Mouse (Mus musculus) erythroid progenitor cell, adult 5-6 weeks (primary cell): ENCODE measurements around the gene Trmt44. TPM values are rescaled to one million over a fixed set of nuclear protein-coding genes. Genes with fewer than 3 reads are reported as not detected.

ENCODE experiments used
- total RNA-seq, 2 experiments: library from RNA; stranded (forward) in 1 of 2; stranded (reverse) in 1 of 2; fragments of 150-400 nt in 1 of 2; fragments of 186-747, 209-891 nt in 1 of 2; gene quantifications; 2 replicates each; pipeline versions ENCODE4 v1.2.3 to v1.2.4; 2015 to 2017; ENCODE audit warnings: low replicate concordance in 2 of 2

The Trmt44 gene
- total RNA-seq, 2 experiments from 2014 or later: 1.4 to 5.0 TPM

Other genes starting within 250 kb of the Trmt44 start
- gene Hmx1, start 186.0 kb downstream of the Trmt44 start, total RNA-seq (2015; ENCODE audit: low replicate concordance): not detected in 2 replicates
- not detected in 2 replicates for gene Hmx1, start 186.0 kb downstream of the Trmt44 start, total RNA-seq (2017; ENCODE audit: low replicate concordance)
- not detected in 2 replicates for gene Cpz, start 49.4 kb downstream of the Trmt44 start, total RNA-seq (2015; ENCODE audit: low replicate concordance)
- not detected in 2 replicates for gene Cpz, start 49.4 kb downstream of the Trmt44 start, total RNA-seq (2017; ENCODE audit: low replicate concordance)
- 4.0 and 6.7 TPM in 2 replicates for gene Acox3, start 8.0 kb upstream of the Trmt44 start, total RNA-seq (2015; ENCODE audit: low replicate concordance)
- 5.6 TPM in 2 replicates for gene Acox3, start 8.0 kb upstream of the Trmt44 start, total RNA-seq (2017; ENCODE audit: low replicate concordance)
- not detected in 2 replicates for gene Htra3, start 104.7 kb upstream of the Trmt44 start, total RNA-seq (2015; ENCODE audit: low replicate concordance)
- gene Htra3, start 104.7 kb upstream of the Trmt44 start, total RNA-seq (2017; ENCODE audit: low replicate concordance): not detected in 2 replicates
- 0.36 TPM in 1 of 2 replicates, not detected in the other for gene Sh3tc1, start 164.9 kb upstream of the Trmt44 start, total RNA-seq (2015; ENCODE audit: low replicate concordance)
- 0.90 and 1.6 TPM in 2 replicates for gene Sh3tc1, start 164.9 kb upstream of the Trmt44 start, total RNA-seq (2017; ENCODE audit: low replicate concordance)
- gene Ablim2, start 182.8 kb upstream of the Trmt44 start, total RNA-seq (2015; ENCODE audit: low replicate concordance): not detected in 2 replicates
- not detected in 2 replicates for gene Ablim2, start 182.8 kb upstream of the Trmt44 start, total RNA-seq (2017; ENCODE audit: low replicate concordance)